Mouse (Mus musculus) embryonic facial prominence, embryonic 12.5 days (tissue): Measurements from ENCODE around the gene Cdkl1. TPM values are rescaled to one million over a fixed set of nuclear protein-coding genes. Genes with fewer than 3 reads are reported as not detected.
A peak's percentile ranks its signal among the peaks of the same experiment; 100 is the strongest.

ENCODE experiments used
- microRNA counts: library from miRNA; unstranded; fragments of <30 nt; microRNA quantifications from one replicate; lab custom pipeline; 2017
- microRNA-seq: library from miRNA; unstranded; fragments of <30 nt; microRNA quantifications from one replicate; pipeline ENCODE4, GENCODE M21; 2017
- polyA plus RNA-seq: library from polyadenylated mRNA; unstranded; fragments of >200 nt; fragmentation: Nextera tagmentation; extraction: Ambion mirVana; gene quantifications from 2 replicates; pipeline ENCODE4 v1.2.1, GENCODE M21; 2016

The Cdkl1 gene
- polyA plus RNA-seq, 1 experiment from 2014 or later: 1.3 TPM

MicroRNAs encoded within 50 kb of the gene (microRNA counts, 519-probe panel; counts per million panel counts)
- 460 counts per million, percentile 65 among the panel's probes with 10 or more counts for microRNA mmu-miR-681 (lab: Ali Mortazavi, UCI)

Small RNA genes lying within 50 kb of the gene (microRNA-seq; reads per million reads assigned to microRNA genes)
- not detected for gene Mir681

Other genes starting within 250 kb of the Cdkl1 start
- gene Vcpkmt, start 208.2 kb downstream of the Cdkl1 start, polyA plus RNA-seq: 33.6 and 35.2 TPM in 2 replicates
- 11.0 and 13.9 TPM in 2 replicates for gene Sos2, start 109.4 kb downstream of the Cdkl1 start, polyA plus RNA-seq
- gene L2hgdh, start 66.4 kb downstream of the Cdkl1 start, polyA plus RNA-seq: 19.7 and 21.2 TPM in 2 replicates
- 24.3 and 28.4 TPM in 2 replicates for gene Atp5s, start 66.3 kb downstream of the Cdkl1 start, polyA plus RNA-seq
- 9.4 and 14.2 TPM in 2 replicates for gene Atl1, start 101.3 kb upstream of the Cdkl1 start, polyA plus RNA-seq
- 48.7 and 49.2 TPM in 2 replicates for gene Map4k5, start 101.9 kb upstream of the Cdkl1 start, polyA plus RNA-seq
- 11.9 and 12.9 TPM in 2 replicates for gene Sav1, start 195.7 kb upstream of the Cdkl1 start, polyA plus RNA-seq